Mouse (Mus musculus): ENCODE data around the gene Minos1. TPM values are rescaled to one million over a fixed set of nuclear protein-coding genes. Genes with fewer than 3 reads are reported as not detected.

Minos1 gene
- 777 and 795 TPM in 2 replicates for polyA plus RNA-seq (2015; fragmentation: Nextera tagmentation; extraction: Ambion mirVana)

- DNase-seq (ENCODE audit: low spot score): peak; percentile 98
Observed at GRCm38 (mm10) chr4:139130701-139131549, at the start of gene Minos1. Minos1 (minus strand) TSS chr4:139131113.

GRCm38 (mm10) chr4:139179731-139180625 lies 49.1 kb upstream of the Minos1 start:
- no peak for DNase-seq (ENCODE audit: low spot score)

GRCm38 (mm10) chr4:139179218-139179617 lies 48.3 kb upstream of the Minos1 start:
- DNase-seq (ENCODE audit: low spot score): no peak

GRCm38 (mm10) chr4:139178377-139178776 lies 47.5 kb upstream of the Minos1 start:
- DNase-seq (ENCODE audit: low spot score): no peak

GRCm38 (mm10) chr4:139177921-139178320 lies 47.0 kb upstream of the Minos1 start:
- DNase-seq (ENCODE audit: low spot score): no peak

GRCm38 (mm10) chr4:139176023-139176422 lies 45.1 kb upstream of the Minos1 start:
- no peak for DNase-seq (ENCODE audit: low spot score)

GRCm38 (mm10) chr4:139175061-139175971 lies 44.4 kb upstream of the Minos1 start:
- DNase-seq (ENCODE audit: low spot score): no peak

- DNase-seq (ENCODE audit: low spot score): no peak
Observed at GRCm38 (mm10) chr4:139169748-139170279, 38.9 kb upstream of the Minos1 start.

- DNase-seq (ENCODE audit: low spot score): peak; percentile 40
Observed at GRCm38 (mm10) chr4:139168985-139169747, 38.3 kb upstream of the Minos1 start.

- no peak for DNase-seq (ENCODE audit: low spot score)
Observed at GRCm38 (mm10) chr4:139167107-139167506, 36.2 kb upstream of the Minos1 start.

- DNase-seq (ENCODE audit: low spot score): no peak
Observed at GRCm38 (mm10) chr4:139166244-139166643, 35.3 kb upstream of the Minos1 start.

GRCm38 (mm10) chr4:139165259-139165658 lies 34.3 kb upstream of the Minos1 start:
- DNase-seq (ENCODE audit: low spot score): no peak

GRCm38 (mm10) chr4:139164082-139164481 lies 33.2 kb upstream of the Minos1 start:
- no peak for DNase-seq (ENCODE audit: low spot score)

- no peak for DNase-seq (ENCODE audit: low spot score)
Observed at GRCm38 (mm10) chr4:139161076-139161475, 30.2 kb upstream of the Minos1 start.

GRCm38 (mm10) chr4:139158350-139158749 lies 27.4 kb upstream of the Minos1 start:
- no peak for DNase-seq (ENCODE audit: low spot score)

- DNase-seq (ENCODE audit: low spot score): no peak
Observed at GRCm38 (mm10) chr4:139156538-139156937, 25.6 kb upstream of the Minos1 start.

- no peak for DNase-seq (ENCODE audit: low spot score)
Observed at GRCm38 (mm10) chr4:139154576-139155307, 23.8 kb upstream of the Minos1 start.

- DNase-seq (ENCODE audit: low spot score): no peak
Observed at GRCm38 (mm10) chr4:139151370-139151769, 20.5 kb upstream of the Minos1 start.

- DNase-seq (ENCODE audit: low spot score): no peak
Observed at GRCm38 (mm10) chr4:139146760-139147159, 15.8 kb upstream of the Minos1 start.
